Mouse (Mus musculus) bone marrow, adult 2 months (tissue): ENCODE measurements around the gene Rbmxl2. TPM values are rescaled to one million over a fixed set of nuclear protein-coding genes. Genes with fewer than 3 reads are reported as not detected.

Experiments used
- H3K27ac ChIP-seq: fragments of 200-500 bp; 2 replicates; pipeline ENCODE4 v1.5.1; 2012; ENCODE audit warnings: low read depth, mild to moderate bottlenecking, control low read depth, inconsistent platforms, low read length; ENCODE audit not compliant: control insufficient read depth, poor library complexity, insufficient read depth
- H3K4me1 ChIP-seq: fragments of 200-500 bp; 2 replicates; pipeline ENCODE4 v1.6.1; 2011; ENCODE audit warnings: low read length; ENCODE audit not compliant: control insufficient read depth, insufficient read depth
- H3K4me3 ChIP-seq: fragments of 200-500 bp; replicated peaks from 2 replicates; pipeline ENCODE3; 2011; ENCODE audit warnings: mild to moderate bottlenecking, low read depth, low read length, control low read depth; ENCODE audit not compliant: control insufficient read depth
- CTCF ChIP-seq: fragments of 200-500 bp; IDR thresholded peaks from 2 replicates; pipeline ENCODE4 v1.5.1; 2011; ENCODE audit warnings: low read length, control low read depth; ENCODE audit not compliant: control insufficient read depth, insufficient read depth
- POLR2A ChIP-seq: fragments of 200-500 bp; IDR thresholded peaks from 2 replicates; pipeline ENCODE4 v1.6.1; 2011; ENCODE audit warnings: low read depth, mild to moderate bottlenecking, control low read depth, low read length, borderline replicate concordance; ENCODE audit not compliant: control insufficient read depth
- WGBS: fragments of 180-500 bp; shearing (Covaris S2); methylation state at CpG from one replicate; pipeline ENCODE4 v1.1.7; 2018; 5-methylcytosine and 5-hydroxymethylcytosine counted together
- polyA plus RNA-seq: library from polyadenylated mRNA; stranded (reverse); fragments of >200 nt; gene quantifications from 2 replicates; pipeline ENCODE4 v1.2.4, GENCODE M21; 2011; ENCODE audit warnings: low replicate concordance; ENCODE audit not compliant: missing spikeins, insufficient read depth, insufficient read length

Gene Rbmxl2
- polyA plus RNA-seq, 1 experiment, result 5.5 TPM

GRCm38 (mm10) chr7:107236854-107237253 lies 27.6 kb downstream of the Rbmxl2 start:
- Histone ChIP-seq H3K27ac (no peak overlapping the region), H3K4me3 (no peak overlapping the region), H3K4me1 (no peaks in the 10 kb centered on the region)
- TF ChIP-seq POLR2A, result no peak
- TF ChIP-seq CTCF, result no peak
- WGBS, result 65% methylated on average over 3 of the region's 3 CpGs

- Histone ChIP-seq H3K27ac (no peak overlapping the region), H3K4me1 (no peaks in the 10 kb centered on the region), H3K4me3 (no peak overlapping the region)
- TF ChIP-seq POLR2A (no peak), CTCF (no peak)
- WGBS, result 70% methylated on average over 3 of the region's 3 CpGs
Measured at GRCm38 (mm10) chr7:107237498-107237897, 28.3 kb downstream of the Rbmxl2 start.

- TF ChIP-seq POLR2A (no peak), CTCF (no peak)
- Histone ChIP-seq H3K4me1 (no peaks in the 10 kb centered on the region), H3K27ac (no peak overlapping the region), H3K4me3 (no peak overlapping the region)
- 75% methylated on average over 5 of the region's 5 CpGs for WGBS
Measured at GRCm38 (mm10) chr7:107241371-107241883, 32.2 kb downstream of the Rbmxl2 start.

- WGBS, result 68% methylated on average over 5 of the region's 5 CpGs
- Histone ChIP-seq H3K4me3 (no peak overlapping the region), H3K27ac (no peak overlapping the region), H3K4me1 (no peaks in the 10 kb centered on the region)
- TF ChIP-seq CTCF (no peak), POLR2A (no peak)
Measured at GRCm38 (mm10) chr7:107250211-107250985, 41.2 kb downstream of the Rbmxl2 start.

- Histone ChIP-seq H3K4me3 (no peak overlapping the region), H3K27ac (no peak overlapping the region), H3K4me1 (no peaks in the 10 kb centered on the region)
- no peak for TF ChIP-seq POLR2A
- WGBS, result 80% methylated on average over 3 of the region's 3 CpGs
Measured at GRCm38 (mm10) chr7:107253355-107253754, 44.1 kb downstream of the Rbmxl2 start.

GRCm38 (mm10) chr7:107259936-107260335 lies 50.7 kb downstream of the Rbmxl2 start:
- H3K4me3 ChIP-seq, result no peak overlapping the region
- WGBS, result 72% methylated on average over 5 of the region's 5 CpGs
- TF ChIP-seq POLR2A (no peak), CTCF (no peak)
- H3K4me1 ChIP-seq, result no peaks in the 10 kb centered on the region
- no peak overlapping the region for H3K27ac ChIP-seq

Other genes starting within 250 kb of the Rbmxl2 start
- gene Olfr6, start 245.5 kb upstream of the Rbmxl2 start, polyA plus RNA-seq, result 0.29 TPM in 1 of 2 replicates, not detected in the other
- not detected in 2 replicates for gene Olfr711, start 234.0 kb upstream of the Rbmxl2 start, polyA plus RNA-seq
- not detected in 2 replicates for gene Olfr2, start 203.4 kb upstream of the Rbmxl2 start, polyA plus RNA-seq
- not detected in 2 replicates for gene Olfr713, start 178.3 kb upstream of the Rbmxl2 start, polyA plus RNA-seq
- not detected in 2 replicates for gene Olfr714, start 138.5 kb upstream of the Rbmxl2 start, polyA plus RNA-seq
- not detected in 2 replicates for gene Olfr17, start 116.2 kb upstream of the Rbmxl2 start, polyA plus RNA-seq
- gene Olfr715b, start 99.1 kb upstream of the Rbmxl2 start, polyA plus RNA-seq, result not detected in 2 replicates
- not detected in 2 replicates for gene Olfr715, start 78.4 kb upstream of the Rbmxl2 start, polyA plus RNA-seq
- not detected in 2 replicates for gene Olfr716, start 71.1 kb upstream of the Rbmxl2 start, polyA plus RNA-seq
- not detected in 2 replicates for gene Nlrp14, start 42.5 kb upstream of the Rbmxl2 start, polyA plus RNA-seq
- 2.5 TPM in 1 of 2 replicates, not detected in the other for gene Syt9, start 161.3 kb downstream of the Rbmxl2 start, polyA plus RNA-seq